Mouse (Mus musculus): ENCODE results near the gene Cluap1. TPM values are rescaled to one million over a fixed set of nuclear protein-coding genes. Genes with fewer than 3 reads are reported as not detected.
A peak's percentile ranks its signal among the peaks of the same experiment; 100 is the strongest.
"Not testable (repeated sequence)": the region's sequence is repeated elsewhere in the genome, so short reads cannot be mapped to it uniquely, and the experiment has no call there.

The Cluap1 gene
- total RNA-seq, 2 experiments from 2014 or later: 15.0 to 21.8 TPM

DNA sequence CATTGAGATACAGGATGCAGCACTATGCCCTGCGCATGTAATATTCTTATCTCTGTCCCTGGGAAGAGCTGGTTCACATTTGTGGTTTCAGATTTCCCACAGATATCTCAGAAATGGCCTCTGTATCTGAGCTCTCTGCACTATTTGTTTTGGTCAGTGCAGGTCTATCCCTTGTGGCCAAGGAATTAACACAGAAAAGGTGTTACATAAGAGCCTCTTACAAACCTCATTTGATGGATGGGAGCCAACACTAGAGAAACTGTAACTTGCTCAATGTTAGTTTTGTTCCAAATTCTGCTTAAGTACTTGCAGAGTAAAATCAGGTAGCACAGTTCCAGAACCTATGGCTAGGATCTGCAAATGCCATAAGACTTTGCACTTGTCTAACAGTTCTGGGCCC is 25.5 kb downstream of the Cluap1 start:
- no peak for DNase-seq

DNA sequence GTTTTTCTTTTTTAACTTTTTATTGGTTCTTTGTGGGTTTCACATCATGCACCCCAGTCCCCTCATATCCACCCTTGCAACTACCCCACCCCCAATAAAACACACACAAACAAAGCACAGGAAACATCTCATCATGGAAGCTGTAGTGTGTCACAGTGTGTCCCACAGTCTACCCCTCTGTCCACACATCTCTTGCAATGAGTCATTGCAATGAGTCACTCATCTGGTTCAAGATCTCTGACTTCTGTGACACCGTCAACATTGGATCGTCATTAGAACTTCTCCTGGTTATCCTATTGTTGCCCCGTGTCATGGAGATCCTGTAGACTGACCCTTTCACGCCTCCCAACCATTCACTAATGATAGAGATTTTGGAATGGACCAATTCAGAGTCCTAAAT is 26.1 kb downstream of the Cluap1 start:
- no peak for DNase-seq

DNA sequence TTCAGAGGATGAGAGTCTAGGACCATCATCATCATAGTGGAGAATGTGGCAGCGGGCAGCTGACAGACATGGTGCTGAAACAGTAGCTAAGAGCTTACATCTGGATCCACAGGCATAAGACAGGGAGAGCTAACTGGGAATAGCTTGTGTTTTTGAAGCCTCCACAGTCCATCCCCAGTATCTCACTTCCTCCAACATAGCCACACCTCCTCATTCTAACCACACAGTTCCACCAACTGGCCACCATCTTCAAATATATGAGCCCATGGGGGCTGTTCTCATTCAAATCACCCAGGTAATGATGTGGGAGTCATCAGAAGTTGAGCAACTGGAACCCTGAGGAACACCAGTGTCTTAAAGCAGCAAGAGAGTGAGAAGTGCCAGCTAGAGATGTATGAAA is 42.5 kb downstream of the Cluap1 start:
- DNase-seq: no peak

DNA sequence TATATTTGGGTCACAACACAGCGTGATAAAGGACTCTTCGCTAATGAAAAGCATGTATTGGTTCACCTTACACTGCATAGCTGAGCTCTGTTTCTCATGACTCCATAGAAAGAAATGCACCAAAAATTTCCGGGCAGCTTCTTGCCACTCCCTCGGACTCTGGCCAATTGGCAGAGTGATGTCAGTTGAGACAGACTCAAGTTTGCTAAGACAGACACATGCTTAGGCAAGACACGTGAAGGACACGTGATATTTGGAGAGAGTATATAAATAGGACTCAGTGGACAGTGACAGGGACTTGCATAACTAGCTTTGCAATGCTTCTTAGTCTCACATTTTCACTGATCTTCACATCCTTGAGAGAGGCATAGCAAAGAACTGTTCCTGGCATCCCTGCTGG is 47.8 kb downstream of the Cluap1 start:
- DNase-seq: peak; percentile 75

DNA sequence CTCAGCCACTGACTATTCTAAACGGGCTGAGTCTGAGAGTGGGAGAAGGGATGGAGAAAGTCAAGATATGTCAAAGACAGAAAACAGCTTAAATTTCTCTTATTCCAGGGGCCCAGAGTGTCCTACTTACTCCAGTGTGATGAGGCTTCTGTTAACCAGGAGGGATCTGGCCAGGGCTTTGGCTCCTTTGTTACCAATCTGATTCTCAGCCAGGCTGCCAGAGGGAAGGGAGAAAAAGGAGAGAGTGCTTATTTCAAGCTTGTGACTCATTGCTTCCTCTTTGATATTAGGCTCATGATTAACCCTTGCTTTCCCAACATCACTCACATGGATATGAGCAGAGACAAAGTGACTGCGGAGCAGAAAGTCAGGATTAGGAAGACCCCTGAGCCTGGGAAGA is 50.7 kb downstream of the Cluap1 start:
- peak; percentile 34 for DNase-seq

DNA sequence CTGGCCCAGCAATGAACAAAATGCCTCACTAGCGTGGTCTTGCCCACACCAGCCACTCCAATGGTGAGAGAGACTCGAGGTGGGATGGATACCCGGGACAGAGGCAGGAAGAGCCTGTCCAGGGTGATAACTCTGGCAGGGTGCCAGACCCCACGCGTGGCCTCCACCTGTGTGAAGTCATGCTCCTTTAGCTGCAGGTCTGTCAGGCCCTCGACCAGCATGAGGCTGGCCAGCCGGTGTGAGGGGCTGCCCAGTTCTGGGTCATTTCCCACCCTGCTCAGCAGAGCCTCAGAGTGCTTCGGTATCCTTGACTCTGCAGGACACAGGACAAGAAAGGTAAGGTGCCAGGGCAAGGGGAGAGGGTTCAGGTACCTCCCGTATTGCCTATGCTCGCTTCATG is 56.4 kb downstream of the Cluap1 start:
- no peak for DNase-seq

DNA sequence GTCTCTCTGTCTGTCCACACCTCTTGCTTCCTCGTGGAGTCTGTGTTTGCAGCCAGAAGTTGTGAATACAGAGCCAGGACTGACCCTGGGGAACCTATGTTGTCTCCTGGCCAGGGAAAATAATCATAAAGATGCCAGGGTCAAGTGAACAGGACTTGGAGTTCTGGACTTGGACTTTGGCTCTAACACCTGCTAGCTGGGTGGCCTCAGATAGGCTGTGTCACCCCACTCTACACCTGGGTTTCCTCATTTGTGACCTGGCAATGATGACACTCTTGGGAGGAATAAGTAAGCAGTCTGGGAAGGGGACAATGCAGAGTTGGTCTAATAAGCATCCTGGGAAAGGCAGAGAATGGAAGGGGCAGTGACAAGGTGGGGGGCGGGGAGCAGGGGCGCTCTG is 56.9 kb downstream of the Cluap1 start:
- peak; percentile 36 for DNase-seq

DNA sequence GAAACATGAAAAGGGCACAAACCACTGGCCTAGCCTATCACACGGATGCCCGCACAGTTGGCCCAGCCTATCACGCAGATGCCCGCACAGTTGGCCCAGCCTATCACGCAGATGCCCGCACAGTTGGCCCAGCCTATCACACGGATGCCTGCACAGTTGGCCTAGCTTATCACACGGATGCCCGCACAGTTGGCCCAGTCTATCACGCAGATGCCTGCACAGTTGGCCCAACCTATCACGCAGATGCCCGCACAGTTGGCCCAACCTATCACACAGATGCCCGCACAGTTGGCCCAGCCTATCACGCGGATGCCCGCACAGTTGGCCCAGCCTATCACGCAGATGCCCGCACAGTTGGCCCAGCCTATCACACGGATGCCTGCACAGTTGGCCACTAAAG is 65.9 kb downstream of the Cluap1 start:
- DNase-seq: not testable (repeated sequence)

DNA sequence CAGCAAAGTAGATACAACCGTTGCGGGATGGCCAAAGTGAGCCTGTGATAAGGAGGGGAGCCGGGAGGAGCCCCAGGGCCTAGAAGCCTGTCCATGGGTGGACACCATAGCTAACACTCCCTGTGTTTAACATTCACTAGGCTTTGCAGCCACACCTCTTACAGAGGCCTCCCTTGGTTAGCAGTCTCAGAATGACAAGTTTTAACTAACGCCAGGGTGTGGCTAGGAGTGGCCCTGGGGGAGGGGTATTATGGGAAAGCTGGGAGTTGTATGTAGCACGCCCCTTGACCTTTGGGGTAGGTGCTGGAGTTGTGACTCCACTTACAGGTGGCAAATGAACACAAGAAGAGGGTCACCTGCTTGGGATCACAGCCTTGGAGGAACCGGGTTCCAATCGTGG is 67.1 kb downstream of the Cluap1 start:
- DNase-seq: no peak

DNA sequence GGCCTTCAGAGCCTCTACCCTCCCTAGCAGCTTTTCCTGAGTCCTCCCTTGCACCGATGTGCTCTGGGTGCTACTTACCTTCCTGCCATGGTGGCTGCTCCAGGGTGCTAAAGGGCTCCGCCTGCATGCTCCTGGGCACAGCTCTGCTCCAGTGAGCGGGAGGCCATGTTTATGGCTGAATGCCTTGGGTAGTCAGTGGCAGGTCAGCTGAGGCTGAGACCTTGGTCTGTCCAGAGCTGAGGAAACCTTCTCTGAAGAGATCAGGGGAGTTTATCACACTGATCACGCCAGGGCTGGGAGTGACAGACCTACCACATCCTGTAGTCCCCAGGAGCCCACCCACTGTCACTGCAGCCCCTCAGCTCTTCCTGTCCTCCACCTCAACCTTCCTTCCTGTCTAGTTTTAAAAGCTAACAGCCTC is 67.7 kb downstream of the Cluap1 start, which contains the start of gene Nlrc3:
Gene Nlrc3 (minus strand): TSS at position 382 of the 421 bp plus-strand sequence.
- peak; percentile 34 for DNase-seq

DNA sequence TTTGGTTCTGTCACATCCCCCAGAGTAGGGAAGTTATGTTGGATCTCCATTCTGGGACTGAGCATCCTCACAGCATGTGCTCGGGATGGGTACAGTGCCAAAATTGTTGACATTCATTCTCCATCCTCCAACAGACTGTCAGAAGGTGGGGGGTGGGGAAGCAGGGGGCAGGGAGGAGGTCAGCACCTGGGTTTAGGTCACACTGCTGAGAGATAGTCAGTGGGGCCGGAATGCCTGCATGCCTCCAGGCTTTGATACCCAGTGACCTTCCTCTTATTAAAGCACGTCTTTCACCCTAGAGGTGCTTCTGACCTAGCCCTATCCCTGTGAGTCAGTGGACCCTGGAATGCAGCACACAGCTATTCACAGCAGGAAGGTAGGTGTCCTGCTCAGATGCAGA is 68.1 kb downstream of the Cluap1 start:
- DNase-seq: no peak

DNA sequence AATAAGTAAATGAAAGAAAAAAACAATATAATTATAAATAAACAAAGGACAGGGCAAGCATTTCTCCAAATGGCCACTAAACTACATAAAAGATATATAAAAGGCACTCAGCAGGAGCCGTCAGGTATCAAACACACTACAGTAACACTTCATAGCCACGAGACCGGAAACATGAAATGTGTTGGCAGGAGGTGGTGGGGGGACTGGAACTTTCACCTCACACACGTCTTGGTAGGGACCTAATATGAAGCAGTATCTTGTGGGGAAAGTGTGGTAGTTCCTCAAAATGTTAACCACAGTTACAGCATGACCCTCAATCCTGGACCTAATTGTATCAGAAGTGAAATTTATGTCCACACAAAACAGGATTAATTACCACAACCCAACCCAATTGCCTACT is 73.6 kb downstream of the Cluap1 start:
- DNase-seq: no peak

DNA sequence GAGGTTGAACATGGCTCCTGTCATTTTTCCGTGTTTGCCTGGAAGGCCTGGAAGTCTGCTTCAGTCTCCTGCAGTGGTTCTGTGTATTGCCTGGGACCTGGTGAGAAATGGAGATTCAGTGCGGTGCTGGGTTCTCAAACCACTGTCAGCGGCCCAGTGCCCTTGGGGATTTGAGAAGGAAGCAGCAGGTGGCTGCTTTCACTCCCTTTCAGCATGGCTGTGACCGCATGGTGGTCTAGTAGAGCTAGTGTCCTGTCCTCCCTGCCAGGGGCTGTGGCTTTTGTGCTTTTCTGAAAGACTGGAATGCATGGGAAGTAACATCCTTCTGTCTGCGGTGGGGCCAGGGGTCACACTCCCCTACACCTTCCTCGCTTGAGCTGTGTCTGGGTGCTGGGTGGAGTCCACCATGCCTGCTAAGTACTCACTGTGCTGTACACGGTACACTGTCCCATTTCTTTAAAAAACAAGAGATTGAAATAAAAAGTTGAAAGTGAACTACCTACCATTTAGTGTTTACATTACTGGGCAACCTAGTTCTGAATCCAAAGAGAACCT is 74.6 kb downstream of the Cluap1 start:
- no peak for DNase-seq

DNA sequence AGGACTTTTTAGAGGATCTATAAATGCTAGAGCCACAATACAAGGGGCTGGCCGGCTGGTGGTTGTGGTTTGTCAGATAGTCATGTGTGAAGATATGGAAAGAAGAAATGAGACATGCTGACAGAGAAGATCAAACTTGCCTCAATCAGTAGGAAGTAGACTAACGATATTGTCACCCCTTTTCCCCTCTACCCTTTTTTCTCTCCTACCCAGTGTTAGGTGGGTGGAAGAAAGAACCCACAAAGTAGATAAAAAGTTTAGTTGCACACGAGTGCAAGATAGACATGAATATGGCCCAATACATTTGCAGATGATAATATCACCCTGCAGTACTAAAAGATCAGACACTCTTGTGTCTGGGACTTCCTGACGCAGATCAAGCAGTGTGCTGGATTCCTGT is 79.8 kb downstream of the Cluap1 start:
- DNase-seq: no peak

Small RNA genes lying within 50 kb of the gene (microRNA-seq; reads per million reads assigned to microRNA genes)
- gene Gm23493: not detected

Other genes starting within 250 kb of the Cluap1 start
- under 1 TPM; 0.15 TPM for gene Mefv, start 190.7 kb upstream of the Cluap1 start, total RNA-seq (2021)
- 10 to 100 TPM; 16.1 to 21.1 TPM for gene Zfp263, start 164.7 kb upstream of the Cluap1 start, total RNA-seq (2021)
- not detected for gene Olfr15, start 77.9 kb upstream of the Cluap1 start, total RNA-seq (2021)
- 10 to 100 TPM in 1 of 2 experiments, 1 to 10 TPM in 1; 4.2 to 11.0 TPM for gene Zfp174, start 61.5 kb upstream of the Cluap1 start, total RNA-seq (2021)
- gene Naa60, start 36.4 kb upstream of the Cluap1 start, total RNA-seq (2021): 10 to 100 TPM; 71.5 to 79.4 TPM
- 10 to 100 TPM; 14.4 to 14.8 TPM for gene Zfp597, start 24.2 kb upstream of the Cluap1 start, total RNA-seq (2021)
- gene Gm20695, start 24.2 kb upstream of the Cluap1 start, total RNA-seq (2021): 1 to 10 TPM; 1.1 to 1.2 TPM
- 1 to 10 TPM; 3.8 to 5.1 TPM for gene 1700037C18Rik, start 112 bp upstream of the Cluap1 start, total RNA-seq (2021)
- gene Nlrc3, start 67.8 kb downstream of the Cluap1 start, total RNA-seq (2021): 1 to 10 TPM; 2.5 to 5.5 TPM
- 10 to 100 TPM; 19.8 to 21.3 TPM for gene Slx4, start 95.0 kb downstream of the Cluap1 start, total RNA-seq (2021)
- gene Dnase1, start 128.1 kb downstream of the Cluap1 start, total RNA-seq (2021): not detected
- gene Trap1, start 169.0 kb downstream of the Cluap1 start, total RNA-seq (2021): 100 to 1,000 TPM; 189 to 198 TPM

All from adrenal gland, postnatal 10 days (tissue).